ENCODE assay signal across 8 mouse cellular contexts in genomic region chr1:58195541-58195940, GRCm38 (mm10). TPM values are rescaled to one million over a fixed set of nuclear protein-coding genes. Genes with fewer than 3 reads are reported as not detected.
A peak's percentile ranks its signal among the peaks of the same experiment; 100 is the strongest.
DNase-seq lines count a peak whose midpoint lies in the region; ATAC-seq and TF ChIP-seq lines count a peak whose summit lies in the region.

No protein-coding gene starts in this region.

- no peak for DNase-seq in kidney, postnatal 14 days
- DNase-seq in lung, postnatal 10 days, result peak; percentile 20
- peak; percentile 81 for DNase-seq in thymus, adult 2 months
- no peak for DNase-seq in Muller cell, postnatal 12 days (ENCODE audit: inconsistent ontology term)
- DNase-seq in ovary, postnatal 14 days (ENCODE audit: low spot score), result no peak
- DNase-seq in cerebellum, postnatal 14 days, result no peak

- H3K27me3 ChIP-seq in kidney, embryonic 14.5 days (ENCODE audit: control insufficient read depth, insufficient read depth, low read length), result no peaks in the 10 kb centered on the region
- no peaks in the 10 kb centered on the region for H3K27me3 ChIP-seq in thymus, adult 2 months (ENCODE audit: control insufficient read depth, insufficient read depth, low read length)

- 22% methylated on average over 10 of the region's 10 CpGs for WGBS in kidney, embryonic 14.5 days
- WGBS in thymus, adult 2 months, result 12% methylated on average over 10 of the region's 10 CpGs

- no peaks in the 10 kb centered on the region for H3K4me1 ChIP-seq in kidney, embryonic 14.5 days (ENCODE audit: control insufficient read depth, insufficient read depth, low read length)
- 0 out of 2 replicates have a peak, but pooled peaks cover 3% of the 10 kb centered on the region for H3K4me1 ChIP-seq in thymus, adult 2 months (replicated peaks; ENCODE audit: control insufficient read depth, insufficient read depth, low read length)

- no peak overlapping the region for H3K4me3 ChIP-seq in kidney, embryonic 14.5 days (ENCODE audit: low read length)
- peak overlapping the region; percentile 41 for H3K4me3 ChIP-seq in thymus, adult 2 months (ENCODE audit: control insufficient read depth, insufficient read depth, low read length)

- 0 out of 2 replicates have a peak, but pooled peaks have one; percentile 20 for TF ChIP-seq POLR2A in thymus, adult 2 months (IDR thresholded peaks at IDR 0.05; ENCODE audit: control insufficient read depth, extremely low read depth, insufficient read depth, low read length, poor library complexity)

- no peaks in the 10 kb centered on the region for H3K9me3 ChIP-seq in kidney, embryonic 14.5 days (ENCODE audit: control insufficient read depth, low read length)

- H3K4me2 ChIP-seq in kidney, embryonic 14.5 days (replicated peaks; ENCODE audit: low read depth, low read length), result no peak overlapping the region

- H3K9ac ChIP-seq in kidney, embryonic 14.5 days (ENCODE audit: low read depth, low read length), result no peak overlapping the region

- H3K27ac ChIP-seq in kidney, embryonic 14.5 days (ENCODE audit: low read depth, low read length), result no peak overlapping the region
- H3K27ac ChIP-seq in thymus, adult 2 months (ENCODE audit: control insufficient read depth, insufficient read depth, low read length), result no peak overlapping the region

- 0 out of 2 replicates have a peak, but pooled peaks have one; percentile 16 for ATAC-seq in kidney, embryonic 14.5 days (ENCODE audit: low FRiP score, low TSS enrichment)
- peak; percentile 70 for ATAC-seq in granulocyte monocyte progenitor cell, adult 5-6 weeks (replicated peaks; ENCODE audit: poor library complexity, severe bottlenecking)

- TF ChIP-seq CTCF in thymus, adult 2 months (IDR thresholded peaks at IDR 0.05; ENCODE audit: borderline replicate concordance, control insufficient read depth, extremely low read depth, insufficient read depth, low read length, poor library complexity), result no peak

- no peaks in the 10 kb centered on the region for H3K36me3 ChIP-seq in kidney, embryonic 14.5 days (ENCODE audit: control insufficient read depth, insufficient read depth, low read length)
- no peaks in the 10 kb centered on the region for H3K36me3 ChIP-seq in thymus, adult 2 months (ENCODE audit: control insufficient read depth, insufficient read depth, low read length)

RNA-seq across cellular contexts. Expression of gene Aox4, which starts 14.7 kb away (rescaled TPM):
- 0.14 TPM in 1 of 2 replicates, not detected in the other for polyA plus RNA-seq in kidney, embryonic 14.5 days (2014; fragmentation: Nextera tagmentation; extraction: Ambion mirVana)
- total RNA-seq in granulocyte monocyte progenitor cell, adult 5-6 weeks (2014; fragmentation: Nextera tagmentation), result not detected in 2 replicates
- total RNA-seq in granulocyte monocyte progenitor cell, adult 5-6 weeks (2017), result not detected in 2 replicates
- 0.18 and 0.43 TPM in 2 replicates for polyA plus RNA-seq in thymus, adult 2 months (2012; rRNA removed)

Comparison
In these comparisons a context has a peak if more than half of its experiments do, and no peak if none do; other contexts are left out.
1. DNase-seq: peak in lung, postnatal 10 days (single experiment) and thymus, adult 2 months (single experiment); none in kidney, postnatal 14 days (single experiment), Muller cell, postnatal 12 days (single experiment), ovary, postnatal 14 days (single experiment) and cerebellum, postnatal 14 days (0 of 2).